Mouse (Mus musculus) neural tube, embryonic 14.5 days (tissue): Measurements from ENCODE around the gene Prrt3. TPM values are rescaled to one million over a fixed set of nuclear protein-coding genes. Genes with fewer than 3 reads are reported as not detected.

Source experiments
- microRNA-seq: library from miRNA; unstranded; fragments of <30 nt; microRNA quantifications from one replicate; pipeline ENCODE4, GENCODE M21; 2016
- polyA plus RNA-seq: library from polyadenylated mRNA; unstranded; fragments of >200 nt; fragmentation: Nextera tagmentation; extraction: Ambion mirVana; gene quantifications from 2 replicates; pipeline ENCODE4 v1.2.1, GENCODE M21; 2014

Prrt3 gene
- polyA plus RNA-seq, 1 experiment from 2014 or later: 9.1 TPM

Small RNA genes lying within 50 kb of the gene (microRNA-seq; reads per million reads assigned to microRNA genes)
- not detected for gene Gm23365

Other genes starting within 250 kb of the Prrt3 start
- gene Cpne9, start 219.6 kb downstream of the Prrt3 start, polyA plus RNA-seq: 1.1 and 2.6 TPM in 2 replicates
- 14.3 and 17.8 TPM in 2 replicates for gene Brpf1, start 194.8 kb downstream of the Prrt3 start, polyA plus RNA-seq
- 7.6 and 8.9 TPM in 2 replicates for gene Ogg1, start 175.0 kb downstream of the Prrt3 start, polyA plus RNA-seq
- gene Camk1, start 157.9 kb downstream of the Prrt3 start, polyA plus RNA-seq: 93.6 and 110 TPM in 2 replicates
- 66.3 and 78.5 TPM in 2 replicates for gene Tada3, start 124.0 kb downstream of the Prrt3 start, polyA plus RNA-seq
- 238 and 253 TPM in 2 replicates for gene Arpc4, start 123.8 kb downstream of the Prrt3 start, polyA plus RNA-seq
- gene Ttll3, start 112.7 kb downstream of the Prrt3 start, polyA plus RNA-seq: 8.9 and 9.1 TPM in 2 replicates
- 19.7 and 23.6 TPM in 2 replicates for gene Rpusd3, start 82.6 kb downstream of the Prrt3 start, polyA plus RNA-seq
- not detected in 2 replicates for gene Cidec, start 66.2 kb downstream of the Prrt3 start, polyA plus RNA-seq
- gene Jagn1, start 59.4 kb downstream of the Prrt3 start, polyA plus RNA-seq: 91.1 and 96.4 TPM in 2 replicates
- 0.21 and 0.28 TPM in 2 replicates for gene Il17re, start 43.4 kb downstream of the Prrt3 start, polyA plus RNA-seq
- 1.6 and 2.4 TPM in 2 replicates for gene Il17rc, start 30.5 kb downstream of the Prrt3 start, polyA plus RNA-seq
- 66.4 and 72.4 TPM in 2 replicates for gene Creld1, start 18.6 kb downstream of the Prrt3 start, polyA plus RNA-seq
- 111 and 116 TPM in 2 replicates for gene Emc3, start 29.7 kb upstream of the Prrt3 start, polyA plus RNA-seq
- gene Fancd2, start 29.8 kb upstream of the Prrt3 start, polyA plus RNA-seq: 1.2 and 1.5 TPM in 2 replicates
- gene Fancd2os, start 98.8 kb upstream of the Prrt3 start, polyA plus RNA-seq: not detected in 2 replicates
- 260 and 276 TPM in 2 replicates for gene Brk1, start 102.8 kb upstream of the Prrt3 start, polyA plus RNA-seq
- gene Vhl, start 122.0 kb upstream of the Prrt3 start, polyA plus RNA-seq: 83.1 and 84.7 TPM in 2 replicates
- gene Irak2, start 136.5 kb upstream of the Prrt3 start, polyA plus RNA-seq: 1.5 and 2.5 TPM in 2 replicates
- 1.5 and 2.0 TPM in 2 replicates for gene Tatdn2, start 195.1 kb upstream of the Prrt3 start, polyA plus RNA-seq
- gene Ghrl, start 217.9 kb upstream of the Prrt3 start, polyA plus RNA-seq: 0.57 and 1.5 TPM in 2 replicates
- 191 and 210 TPM in 2 replicates for gene Sec13, start 238.8 kb upstream of the Prrt3 start, polyA plus RNA-seq